Mouse (Mus musculus) heart, postnatal 36 days (tissue): ENCODE results near the gene Sumf1. TPM values are rescaled to one million over a fixed set of nuclear protein-coding genes. Genes with fewer than 3 reads are reported as not detected.

Experiments
- total RNA-seq, 2 experiments: library from RNA; stranded (reverse); gene quantifications; 2 replicates each; pipeline ENCODE4 v1.2.3; 2021

Gene Sumf1
- total RNA-seq, 2 experiments from 2014 or later: 14.6 to 15.2 TPM

Other genes with a start within 250 kb of the Sumf1 start
- 1 to 10 TPM; 2.9 to 4.3 TPM for gene Setmar, start 120.5 kb downstream of the Sumf1 start, total RNA-seq
- gene Itpr1, start 27.5 kb upstream of the Sumf1 start, total RNA-seq: 10 to 100 TPM; 39.1 to 46.2 TPM